Mouse (Mus musculus) small intestine, adult 2 months (tissue): ENCODE data around the gene Rundc3a. TPM values are rescaled to one million over a fixed set of nuclear protein-coding genes. Genes with fewer than 3 reads are reported as not detected.

Experiments
- H3K27ac ChIP-seq: fragments of 200-500 bp; 2 replicates; pipeline ENCODE4 v1.5.1; 2012; ENCODE audit warnings: low read depth, low read length, control low read depth, inconsistent platforms; ENCODE audit not compliant: insufficient read depth
- H3K27me3 ChIP-seq: fragments of 200-500 bp; 2 replicates; pipeline ENCODE4 v1.6.1; 2012; ENCODE audit warnings: mild to moderate bottlenecking, moderate library complexity, low read length, inconsistent platforms; ENCODE audit not compliant: control insufficient read depth, insufficient read depth
- H3K36me3 ChIP-seq: fragments of 200-500 bp; 2 replicates; pipeline ENCODE4 v1.6.1; 2012; ENCODE audit warnings: mild to moderate bottlenecking, low read length, control low read depth, inconsistent platforms; ENCODE audit not compliant: control insufficient read depth, insufficient read depth
- H3K4me1 ChIP-seq: fragments of 200-500 bp; 2 replicates; pipeline ENCODE4 v1.6.1; 2012; ENCODE audit warnings: low read length, inconsistent platforms, mixed read lengths; ENCODE audit not compliant: control insufficient read depth, insufficient read depth, insufficient read length
- H3K4me3 ChIP-seq: fragments of 200-500 bp; 2 replicates; pipeline ENCODE4 v1.5.1; 2012; ENCODE audit warnings: low read depth, mild to moderate bottlenecking, control low read depth, inconsistent platforms, low read length, moderate library complexity
- CTCF ChIP-seq: fragments of 200-500 bp; IDR thresholded peaks from 2 replicates; pipeline ENCODE4 v1.5.1; 2012; ENCODE audit warnings: low read depth, mild to moderate bottlenecking, control low read depth, inconsistent platforms, low read length, moderate library complexity, mixed read lengths; ENCODE audit not compliant: insufficient replicate concordance, insufficient read length; ENCODE audit errors: extremely low read depth
- POLR2A ChIP-seq: fragments of 200-500 bp; IDR thresholded peaks from 2 replicates; pipeline ENCODE4 v1.6.1; 2012; ENCODE audit warnings: low read depth, mild to moderate bottlenecking, control low read depth, inconsistent platforms, low read length, moderate library complexity
- whole genome bisulfite sequencing: fragments of 180-500 bp; shearing (Covaris S2); methylation state at CpG from one replicate; pipeline ENCODE4 v1.1.7; 2018; 5-methylcytosine and 5-hydroxymethylcytosine counted together
- polyA plus RNA-seq: library from polyadenylated mRNA; depleted of rRNA; stranded (reverse); fragments of >200 nt; gene quantifications from 2 replicates; pipeline ENCODE4 v1.2.3, GENCODE M21; 2012

Rundc3a gene
- polyA plus RNA-seq, 1 experiment, result 6.5 TPM

- WGBS, result 85% methylated on average over 6 of the region's 6 CpGs
- TF ChIP-seq POLR2A (no peak), CTCF (no peak)
- H3K36me3 ChIP-seq, result no peaks in the 10 kb centered on the region
- H3K27me3 ChIP-seq, result peaks cover 5% of the 10 kb centered on the region; the same call in 1 of the 2 replicates
- no peaks in the 10 kb centered on the region for H3K4me1 ChIP-seq
- H3K27ac ChIP-seq, result no peak overlapping the region
- H3K4me3 ChIP-seq, result no peak overlapping the region
Observed at GRCm38 (mm10) chr11:102424666-102425065, 31.5 kb downstream of the Rundc3a start.

DNA sequence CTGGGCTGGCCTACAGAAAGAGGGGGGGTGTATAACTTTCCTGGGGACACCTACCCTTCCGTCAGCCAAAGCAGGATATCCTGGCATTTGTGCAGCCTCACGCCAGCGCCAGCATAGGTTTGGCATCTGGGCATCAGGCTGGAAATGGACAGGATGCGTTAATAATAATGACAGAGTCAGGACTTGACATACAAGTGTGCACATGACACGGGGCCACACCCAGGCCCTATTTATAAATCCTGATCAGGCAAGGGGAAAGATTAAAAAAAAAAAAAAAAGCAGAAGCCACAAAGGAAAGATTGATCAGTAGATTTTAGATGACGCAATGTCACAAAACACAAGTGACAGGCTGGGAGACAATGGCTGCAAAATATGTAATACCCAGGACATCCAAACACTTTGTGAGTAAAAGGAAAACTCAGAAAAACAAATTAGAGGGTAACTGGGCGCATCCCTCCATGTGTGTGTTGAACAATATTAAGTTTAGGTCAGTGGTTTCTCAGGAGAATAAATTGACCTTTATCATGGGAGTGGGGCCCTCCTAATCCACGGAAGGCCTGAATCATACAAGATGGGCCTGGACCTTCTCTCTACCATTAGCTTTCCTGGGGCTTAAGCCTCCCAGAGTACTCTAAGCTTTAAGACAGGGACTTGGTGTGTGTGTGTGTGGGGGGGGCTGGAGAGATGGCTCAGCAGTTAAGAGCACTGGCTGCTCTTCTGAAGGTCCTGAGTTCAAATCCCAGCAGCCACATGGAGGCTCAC lies 32.5 kb downstream of the Rundc3a start:
- Histone ChIP-seq H3K27me3 (0 out of 2 replicates have a peak, but pooled peaks cover 4% of the 10 kb centered on the region), H3K36me3 (no peaks in the 10 kb centered on the region), H3K4me3 (no peak overlapping the region), H3K27ac (no peak overlapping the region), H3K4me1 (no peaks in the 10 kb centered on the region)
- TF ChIP-seq CTCF (no peak), POLR2A (no peak)
- 81% methylated on average over 8 of the region's 8 CpGs for WGBS

DNA sequence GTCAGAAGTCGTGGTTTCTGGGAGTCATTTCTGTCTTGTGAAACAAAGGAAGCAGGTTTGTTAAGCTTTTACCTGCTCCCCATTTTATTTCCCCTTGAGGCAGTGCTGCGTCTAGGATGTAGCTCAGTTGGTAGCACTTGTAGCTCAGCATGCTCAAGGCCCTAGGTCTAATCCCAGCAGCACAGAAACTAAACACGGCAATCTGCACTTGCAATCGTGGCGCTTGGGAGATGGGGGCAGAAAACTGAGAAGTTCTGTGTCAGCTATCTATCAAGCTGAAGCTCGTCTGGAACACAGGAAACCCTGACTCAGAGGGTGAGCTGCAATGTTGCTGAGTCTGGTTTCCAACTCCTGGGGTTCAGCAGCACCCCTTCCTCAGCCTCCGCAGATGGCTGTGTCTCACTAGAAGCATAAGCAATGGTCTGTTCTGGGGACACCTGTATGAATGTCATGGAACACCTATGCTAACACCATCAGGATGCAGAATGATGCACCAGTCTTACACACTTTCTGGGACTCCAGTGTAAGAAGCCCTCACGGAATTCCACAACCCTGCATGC lies 35.9 kb downstream of the Rundc3a start:
- H3K4me3 ChIP-seq, result no peak overlapping the region
- peak overlapping the region; percentile 34; the same call in 1 of the 2 replicates for H3K27ac ChIP-seq
- WGBS, result 60% methylated on average over 8 of the region's 8 CpGs
- no peaks in the 10 kb centered on the region for H3K36me3 ChIP-seq
- TF ChIP-seq POLR2A, result no peak
- no peak for TF ChIP-seq CTCF
- peaks cover 8% of the 10 kb centered on the region; the same call in 1 of the 2 replicates for H3K4me1 ChIP-seq
- no peaks in the 10 kb centered on the region for H3K27me3 ChIP-seq

GRCm38 (mm10) chr11:102429551-102429950 lies 36.3 kb downstream of the Rundc3a start:
- Histone ChIP-seq H3K4me1 (peaks cover 8% of the 10 kb centered on the region; the same call in 1 of the 2 replicates), H3K27me3 (no peaks in the 10 kb centered on the region), H3K27ac (peak overlapping the region; percentile 34; the same call in 1 of the 2 replicates), H3K36me3 (peaks cover under 1% of the 10 kb centered on the region), H3K4me3 (no peak overlapping the region; the same call in 1 of the 2 replicates)
- WGBS, result 18% methylated on average over 3 of the region's 3 CpGs
- no peak for TF ChIP-seq CTCF
- TF ChIP-seq POLR2A, result no peak

- WGBS, result under 1% methylated on average over 29 of the region's 29 CpGs
- peak within 1 kb of the TSS; percentile 65 for H3K27ac ChIP-seq
Observed at GRCm38 (mm10) chr11:102430121-102431017, 37.2 kb downstream of the Rundc3a start, which contains the start of gene Grn. TSS of gene Grn (plus strand) at chr11:102430315.

DNA sequence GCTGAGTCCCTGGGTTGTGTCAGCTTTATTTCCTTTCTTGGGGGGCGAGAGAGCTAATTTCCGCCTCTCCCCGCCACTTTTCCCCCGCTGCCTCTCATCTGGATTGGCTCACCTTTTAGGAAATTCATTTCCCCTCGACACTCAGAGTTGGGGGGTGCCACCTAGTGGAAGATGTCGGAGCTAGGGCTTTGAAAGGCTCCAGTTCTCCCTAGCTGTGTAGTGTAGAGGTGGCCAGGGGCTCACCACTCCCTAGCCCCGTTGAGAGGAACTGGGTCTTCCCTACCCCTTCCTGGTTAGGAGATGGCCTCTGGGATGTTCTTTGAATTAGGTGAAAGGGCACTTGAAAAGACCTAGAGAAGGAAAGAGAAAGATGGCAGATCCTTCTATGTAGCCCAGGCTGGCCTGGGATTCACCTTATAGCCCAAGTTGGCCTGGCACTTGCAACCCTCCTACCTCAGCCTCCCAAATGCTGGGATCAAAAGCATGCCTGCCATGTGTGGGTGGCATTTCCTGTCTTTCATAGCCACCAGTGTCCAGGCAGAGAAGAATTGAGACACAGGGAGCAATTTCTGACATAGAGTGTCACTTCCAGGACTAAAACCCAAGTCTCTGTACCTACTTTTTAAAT lies 37.9 kb downstream of the Rundc3a start:
- TF ChIP-seq CTCF (peak; percentile 67; the same call in 1 of the 2 replicates), POLR2A (peak; percentile 41; the same call in 1 of the 2 replicates)
- Histone ChIP-seq H3K4me3 (peak overlapping the region; percentile 85), H3K4me1 (peaks cover 8% of the 10 kb centered on the region; the same call in 1 of the 2 replicates), H3K27ac (peak overlapping the region; percentile 65), H3K36me3 (peaks cover 16% of the 10 kb centered on the region), H3K27me3 (no peaks in the 10 kb centered on the region)
- under 1% methylated on average over 7 of the region's 7 CpGs for WGBS

More at GRCm38 (mm10) chr11:102430121-102431017, 37.2 kb downstream of the Rundc3a start, which contains the start of gene Grn:
- H3K4me3 ChIP-seq, result peak within 1 kb of the TSS; percentile 85
- peaks cover 9% of the 10 kb centered on the region for H3K36me3 ChIP-seq
- no peaks in the 10 kb centered on the region for H3K27me3 ChIP-seq
- TF ChIP-seq CTCF (no peak), POLR2A (peak; percentile 31; the same call in 1 of the 2 replicates)
- peaks cover 8% of the 10 kb centered on the region; the same call in 1 of the 2 replicates for H3K4me1 ChIP-seq
